Mouse (Mus musculus): ENCODE results near the gene Ly6g6f. TPM values are rescaled to one million over a fixed set of nuclear protein-coding genes. Genes with fewer than 3 reads are reported as not detected.

Gene Ly6g6f
- polyA plus RNA-seq, 1 experiment from 2014 or later, result 12.8 TPM

DNA sequence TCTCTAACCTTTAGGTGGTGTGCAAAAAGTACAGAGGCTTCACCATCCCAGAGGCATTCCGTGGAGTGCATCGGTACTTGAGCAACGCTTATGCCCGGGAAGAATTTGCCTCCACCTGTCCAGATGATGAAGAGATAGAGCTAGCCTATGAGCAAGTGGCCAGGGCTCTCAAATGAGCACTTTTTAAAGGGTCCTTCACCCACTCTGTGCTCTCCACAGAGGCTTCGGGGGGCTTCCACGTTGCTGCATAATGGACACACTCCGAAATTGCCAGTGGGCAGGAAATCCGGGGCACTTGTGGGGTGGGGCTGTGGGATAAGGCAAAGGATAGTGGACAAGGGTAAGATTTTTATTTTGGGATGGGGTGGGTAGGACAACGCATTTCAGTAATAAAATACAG is 27.1 kb downstream of the Ly6g6f start:
- Histone ChIP-seq H3K36me3 (ENCODE audit: control insufficient read depth, insufficient read depth, low read length) (peaks cover 42% of the 10 kb centered on the region), H3K9me3 (ENCODE audit: control insufficient read depth, low read length) (no peaks in the 10 kb centered on the region), H3K9ac (ENCODE audit: low read depth, low read length) (no peak overlapping the region), H3K4me3 (ENCODE audit: low read depth, low read length) (peak overlapping the region; percentile 64; the same call in 1 of the 2 replicates), H3K27me3 (replicated peaks; ENCODE audit: control insufficient read depth, insufficient read depth, low read length) (no peaks in the 10 kb centered on the region), H3K4me2 (peak overlapping the region; percentile 84), H3K4me1 (replicated peaks; ENCODE audit: control insufficient read depth, insufficient read depth, low read length) (peaks cover 39% of the 10 kb centered on the region), H3K27ac (ENCODE audit: low read depth, low read length) (no peak overlapping the region)
- ATAC-seq (replicated peaks; ENCODE audit: low FRiP score) (no peak), DNase-seq (ENCODE audit: low spot score) (no peak)
- WGBS, result 70% methylated on average over 9 of the region's 9 CpGs

DNA sequence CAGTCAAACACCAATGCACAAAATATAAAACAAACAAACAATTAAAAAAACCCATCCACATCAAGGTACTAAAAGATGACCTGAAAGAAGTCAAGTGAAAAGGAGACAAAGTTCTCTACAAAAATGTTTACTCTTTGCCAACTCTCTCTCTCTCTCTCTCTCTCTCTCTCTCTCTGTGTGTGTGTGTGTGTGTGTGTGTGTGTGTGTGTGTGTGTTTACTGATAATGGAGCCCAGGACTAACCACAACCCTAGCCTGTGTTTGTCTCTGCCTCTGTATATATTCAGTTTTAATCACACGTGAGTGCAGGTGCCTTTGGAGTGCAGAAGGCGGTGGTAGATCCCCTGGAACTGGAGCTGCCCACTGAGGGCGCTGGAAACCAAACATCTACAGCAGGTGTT is 28.3 kb downstream of the Ly6g6f start:
- Histone ChIP-seq H3K4me2 (no peak overlapping the region), H3K4me1 (replicated peaks; ENCODE audit: control insufficient read depth, insufficient read depth, low read length) (peaks cover 48% of the 10 kb centered on the region), H3K9ac (ENCODE audit: low read depth, low read length) (no peak overlapping the region), H3K9me3 (ENCODE audit: control insufficient read depth, low read length) (no peaks in the 10 kb centered on the region), H3K27me3 (replicated peaks; ENCODE audit: control insufficient read depth, insufficient read depth, low read length) (no peaks in the 10 kb centered on the region), H3K4me3 (ENCODE audit: low read depth, low read length) (no peak overlapping the region), H3K27ac (ENCODE audit: low read depth, low read length) (peak overlapping the region; percentile 45; the same call in 1 of the 2 replicates), H3K36me3 (ENCODE audit: control insufficient read depth, insufficient read depth, low read length) (peaks cover 50% of the 10 kb centered on the region)
- 49% methylated on average over 3 of the region's 3 CpGs for WGBS
- ATAC-seq (replicated peaks; ENCODE audit: low FRiP score), result no peak
- no peak for DNase-seq (ENCODE audit: low spot score)

DNA sequence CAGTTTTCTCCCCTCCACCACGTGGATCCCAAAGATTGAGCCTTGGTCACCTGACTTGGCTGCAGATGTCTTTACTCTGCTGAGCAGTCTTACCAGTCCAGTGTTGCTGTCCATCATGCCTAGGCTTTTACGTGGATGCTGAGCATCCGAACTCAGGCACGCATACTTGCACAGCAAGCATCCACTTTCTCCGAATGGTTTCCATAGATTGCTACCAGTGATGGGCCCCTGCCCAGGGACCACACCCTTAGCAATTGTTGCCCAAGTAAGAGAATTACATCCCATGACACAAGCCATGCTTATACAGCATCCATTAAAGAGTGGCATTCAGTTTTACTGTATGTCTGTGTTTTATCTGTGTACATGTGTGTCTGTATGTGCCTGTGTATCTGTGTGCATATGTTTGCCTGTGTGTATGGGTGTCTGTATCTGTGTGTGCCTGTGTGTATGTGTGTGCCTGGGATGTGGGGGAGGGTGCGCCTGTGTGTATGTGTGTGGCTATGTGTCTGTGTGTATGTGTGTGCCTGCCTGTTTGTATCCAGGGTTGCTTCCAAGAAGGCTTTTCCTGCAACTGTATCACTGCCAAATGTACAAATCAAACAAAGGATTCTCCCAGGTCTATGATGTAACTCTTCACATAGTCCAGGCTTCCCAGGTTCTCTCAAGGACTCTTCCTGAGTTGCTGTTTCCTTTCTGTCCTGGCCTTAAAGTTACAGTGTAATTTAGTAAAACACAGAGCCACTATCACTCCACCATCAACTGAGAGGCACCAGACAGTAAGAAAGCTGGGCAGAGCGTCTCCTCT is 29.5 kb downstream of the Ly6g6f start:
- ATAC-seq (replicated peaks; ENCODE audit: low FRiP score), result no peak
- H3K4me2 ChIP-seq, result no peak overlapping the region; the same call in 1 of the 2 replicates

DNA sequence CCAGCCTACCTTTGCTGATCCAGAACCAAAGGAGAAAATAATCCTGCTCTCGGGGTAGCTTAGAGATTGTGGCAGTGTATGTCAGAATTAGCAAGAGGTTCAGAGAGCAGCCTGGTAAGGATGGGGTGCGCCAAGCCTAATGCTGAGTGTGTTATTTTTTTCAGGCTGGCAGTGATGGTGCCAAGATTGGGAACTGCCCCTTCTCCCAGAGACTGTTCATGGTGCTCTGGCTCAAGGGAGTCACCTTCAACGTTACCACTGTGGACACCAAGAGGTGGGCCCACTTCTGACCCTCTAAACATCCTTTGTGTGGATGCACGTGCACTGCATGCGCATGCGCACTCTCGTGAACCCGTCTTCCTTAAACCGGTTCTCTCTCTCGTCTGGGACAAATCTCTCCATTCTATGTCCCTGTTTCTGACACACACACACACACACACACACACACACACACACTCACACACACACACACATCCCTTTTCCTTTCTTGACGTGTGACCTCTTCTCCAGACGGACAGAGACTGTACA is 33.1 kb downstream of the Ly6g6f start:
- Histone ChIP-seq H3K27ac (ENCODE audit: low read depth, low read length) (peak overlapping the region; percentile 87; the same call in 1 of the 2 replicates), H3K4me2 (peak overlapping the region; percentile 99), H3K4me3 (ENCODE audit: low read depth, low read length) (peak overlapping the region; percentile 81), H3K9ac (ENCODE audit: low read depth, low read length) (peak overlapping the region; percentile 86), H3K9me3 (ENCODE audit: control insufficient read depth, low read length) (no peaks in the 10 kb centered on the region), H3K27me3 (replicated peaks; ENCODE audit: control insufficient read depth, insufficient read depth, low read length) (no peaks in the 10 kb centered on the region), H3K4me1 (replicated peaks; ENCODE audit: control insufficient read depth, insufficient read depth, low read length) (peaks cover 46% of the 10 kb centered on the region), H3K36me3 (ENCODE audit: control insufficient read depth, insufficient read depth, low read length) (peaks cover 37% of the 10 kb centered on the region)
- 77% methylated on average over 12 of the region's 12 CpGs for WGBS
- DNase-seq (ENCODE audit: low spot score) (no peak), ATAC-seq (replicated peaks; ENCODE audit: low FRiP score) (no peak)

More for the DNA sequence above, 29.5 kb downstream of the Ly6g6f start:
- no peak overlapping the region for H3K9ac ChIP-seq (ENCODE audit: low read depth, low read length)
- H3K9me3 ChIP-seq (ENCODE audit: control insufficient read depth, low read length), result no peaks in the 10 kb centered on the region
- no peak overlapping the region for H3K4me3 ChIP-seq (ENCODE audit: low read depth, low read length)
- peaks cover 42% of the 10 kb centered on the region for H3K36me3 ChIP-seq (ENCODE audit: control insufficient read depth, insufficient read depth, low read length)
- 86% methylated on average over 7 of the region's 7 CpGs for WGBS
- H3K27ac ChIP-seq (ENCODE audit: low read depth, low read length), result peak overlapping the region; percentile 32; the same call in 1 of the 2 replicates
- H3K4me1 ChIP-seq (replicated peaks; ENCODE audit: control insufficient read depth, insufficient read depth, low read length), result peaks cover 47% of the 10 kb centered on the region
- no peak for DNase-seq (ENCODE audit: low spot score)
- H3K27me3 ChIP-seq (replicated peaks; ENCODE audit: control insufficient read depth, insufficient read depth, low read length), result no peaks in the 10 kb centered on the region

DNA sequence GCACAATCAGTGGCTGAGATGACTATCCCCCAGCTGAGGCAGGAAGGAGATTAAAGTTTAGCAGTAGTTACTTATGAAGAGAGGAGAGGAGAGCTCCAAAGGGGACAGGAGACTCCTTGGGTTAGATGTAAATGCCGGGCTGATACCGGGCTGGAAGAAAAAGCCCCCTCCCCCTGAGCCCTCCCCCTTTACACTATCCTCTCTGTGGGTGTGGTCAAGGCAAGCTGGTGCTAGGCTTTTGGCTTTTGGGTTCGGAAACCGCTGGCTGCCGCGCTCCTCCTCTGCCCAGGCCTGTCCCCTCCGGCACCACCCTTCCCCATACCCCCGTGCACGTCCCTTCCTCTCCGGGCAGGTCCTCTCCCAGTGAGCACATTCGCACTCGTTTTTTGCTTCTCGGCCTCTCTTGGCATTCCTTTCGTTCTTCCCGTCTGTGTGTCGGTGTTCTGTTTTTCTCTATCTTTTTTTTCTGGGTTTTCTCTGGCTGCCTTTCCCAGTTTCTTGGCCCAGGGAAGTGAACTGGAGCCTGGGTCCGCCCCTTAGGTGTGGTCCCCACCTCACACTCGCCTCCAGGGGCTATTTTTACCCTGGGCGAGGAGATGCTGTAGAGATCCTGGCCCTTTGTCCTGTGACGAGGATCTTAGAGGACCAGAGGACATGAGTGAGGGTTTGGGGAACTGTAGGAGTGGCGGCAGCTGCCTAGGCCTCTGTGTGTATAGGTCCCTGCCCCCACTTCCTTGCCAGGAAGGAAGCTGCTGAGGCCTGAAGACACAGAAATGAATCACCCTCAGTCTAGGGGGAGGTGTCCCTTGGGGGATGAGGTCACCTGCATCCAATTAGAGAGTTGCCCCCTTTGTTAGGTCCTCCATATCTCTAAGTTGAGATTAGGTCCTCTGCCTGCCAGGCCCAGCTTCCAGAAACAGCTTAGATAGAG is 34.0 kb downstream of the Ly6g6f start:
- peak overlapping the region; percentile 99 for H3K4me2 ChIP-seq
- peaks cover 32% of the 10 kb centered on the region for H3K36me3 ChIP-seq (ENCODE audit: control insufficient read depth, insufficient read depth, low read length)
- DNase-seq (ENCODE audit: low spot score) (peak; percentile 77), ATAC-seq (replicated peaks; ENCODE audit: low FRiP score) (peak; percentile 62)
- H3K4me3 ChIP-seq (ENCODE audit: low read depth, low read length), result peak overlapping the region; percentile 81
- H3K27ac ChIP-seq (ENCODE audit: low read depth, low read length), result peak overlapping the region; percentile 87
- H3K4me1 ChIP-seq (replicated peaks; ENCODE audit: control insufficient read depth, insufficient read depth, low read length), result peaks cover 46% of the 10 kb centered on the region
- WGBS, result 3% methylated on average over 21 of the region's 21 CpGs
- H3K27me3 ChIP-seq (replicated peaks; ENCODE audit: control insufficient read depth, insufficient read depth, low read length), result no peaks in the 10 kb centered on the region
- H3K9me3 ChIP-seq (ENCODE audit: control insufficient read depth, low read length), result no peaks in the 10 kb centered on the region
- H3K9ac ChIP-seq (ENCODE audit: low read depth, low read length), result peak overlapping the region; percentile 86

- H3K27ac ChIP-seq (ENCODE audit: low read depth, low read length), result peak overlapping the region; percentile 87
- under 1% methylated on average over 27 of the region's 27 CpGs for WGBS
- H3K4me2 ChIP-seq, result peak overlapping the region; percentile 99
- peaks cover 49% of the 10 kb centered on the region for H3K4me1 ChIP-seq (replicated peaks; ENCODE audit: control insufficient read depth, insufficient read depth, low read length)
- ATAC-seq (replicated peaks; ENCODE audit: low FRiP score), result peak; percentile 14
- peak overlapping the region; percentile 81 for H3K4me3 ChIP-seq (ENCODE audit: low read depth, low read length)
- H3K36me3 ChIP-seq (ENCODE audit: control insufficient read depth, insufficient read depth, low read length), result peaks cover 22% of the 10 kb centered on the region
- peak overlapping the region; percentile 86 for H3K9ac ChIP-seq (ENCODE audit: low read depth, low read length)
- no peaks in the 10 kb centered on the region for H3K27me3 ChIP-seq (replicated peaks; ENCODE audit: control insufficient read depth, insufficient read depth, low read length)
- H3K9me3 ChIP-seq (ENCODE audit: control insufficient read depth, low read length), result no peaks in the 10 kb centered on the region
- peak; percentile 82 for DNase-seq (ENCODE audit: low spot score)
Measured at GRCm38 (mm10) chr17:35050126-35050750, 35.2 kb downstream of the Ly6g6f start.

DNA sequence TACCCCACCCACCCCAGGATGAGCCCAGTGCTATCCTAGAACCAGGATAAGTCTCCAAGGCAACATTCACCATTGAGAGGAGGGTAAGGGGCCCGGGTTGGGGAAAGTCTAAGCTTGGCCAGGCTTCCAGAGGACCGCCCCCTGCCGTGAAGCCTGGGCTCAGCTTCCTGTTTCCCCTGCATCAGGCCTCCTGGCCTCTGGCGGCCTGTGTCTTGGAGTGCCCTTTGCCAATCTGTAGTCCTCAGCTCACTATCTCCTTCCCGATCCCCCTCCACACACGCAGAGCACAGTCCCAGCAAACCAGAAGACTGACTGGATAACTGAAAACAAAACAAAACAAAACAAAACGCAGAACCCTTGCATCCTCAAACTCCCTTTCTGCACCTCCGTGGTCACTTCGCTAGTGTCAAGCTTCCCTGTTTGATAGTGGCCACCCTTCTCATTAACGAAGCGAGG is 35.8 kb downstream of the Ly6g6f start, which contains the start of gene Clic1:
Gene Clic1 (plus strand): TSS at position 406 of the 456 bp plus-strand sequence.
- peak; percentile 81 for DNase-seq (ENCODE audit: low spot score)
- Histone ChIP-seq H3K9ac (ENCODE audit: low read depth, low read length) (peak within 1 kb of the TSS; percentile 86), H3K27me3 (replicated peaks; ENCODE audit: control insufficient read depth, insufficient read depth, low read length) (no peaks in the 10 kb centered on the region), H3K4me3 (ENCODE audit: low read depth, low read length) (peak within 1 kb of the TSS; percentile 81), H3K27ac (ENCODE audit: low read depth, low read length) (peak within 1 kb of the TSS; percentile 87), H3K9me3 (ENCODE audit: control insufficient read depth, low read length) (no peaks in the 10 kb centered on the region), H3K4me1 (replicated peaks; ENCODE audit: control insufficient read depth, insufficient read depth, low read length) (peaks cover 55% of the 10 kb centered on the region), H3K36me3 (ENCODE audit: control insufficient read depth, insufficient read depth, low read length) (peaks cover 19% of the 10 kb centered on the region), H3K4me2 (peak within 1 kb of the TSS; percentile 99)
- 3% methylated on average over 11 of the region's 11 CpGs for WGBS
- peak; percentile 1; the same call in 1 of the 2 replicates for ATAC-seq (replicated peaks; ENCODE audit: low FRiP score)

Measured in liver, embryonic 11.5 days (tissue).